Comparison of ENCODE assay signal across 7 mouse cellular contexts in genomic region chr11:69369215-69369989, GRCm38 (mm10). TPM values are rescaled to one million over a fixed set of nuclear protein-coding genes. Genes with fewer than 3 reads are reported as not detected.
DNase-seq lines count a peak whose midpoint lies in the region; ATAC-seq and TF ChIP-seq lines count a peak whose summit lies in the region.

Gene Chd3 (minus strand): TSS chr11:69369406.

- peak within 1 kb of the TSS; percentile 90 for H3K4me3 ChIP-seq in thymus, adult 2 months (ENCODE audit: control insufficient read depth, insufficient read depth, low read length)
- H3K4me3 ChIP-seq in cortical plate, adult 2 months (ENCODE audit: insufficient read depth, low read length): peak within 1 kb of the TSS; percentile 88
- H3K4me3 ChIP-seq in heart, embryonic 15.5 days: peak within 1 kb of the TSS; percentile 82
- H3K4me3 ChIP-seq in midbrain, embryonic 16.5 days (ENCODE audit: low read depth, low read length): peak within 1 kb of the TSS; percentile 92

- H3K27me3 ChIP-seq in thymus, adult 2 months (ENCODE audit: control insufficient read depth, insufficient read depth, low read length): no peaks in the 10 kb centered on the region
- no peaks in the 10 kb centered on the region for H3K27me3 ChIP-seq in heart, embryonic 15.5 days
- no peaks in the 10 kb centered on the region for H3K27me3 ChIP-seq in midbrain, embryonic 16.5 days (ENCODE audit: control insufficient read depth, insufficient read depth, low read depth, low read length)

- H3K9me3 ChIP-seq in heart, embryonic 15.5 days (replicated peaks): no peaks in the 10 kb centered on the region
- no peaks in the 10 kb centered on the region for H3K9me3 ChIP-seq in midbrain, embryonic 16.5 days (replicated peaks; ENCODE audit: control insufficient read depth, low read length, poor library complexity, severe bottlenecking)

- H3K4me1 ChIP-seq in thymus, adult 2 months (replicated peaks; ENCODE audit: control insufficient read depth, insufficient read depth, low read length): peaks cover 44% of the 10 kb centered on the region
- H3K4me1 ChIP-seq in cortical plate, adult 2 months (ENCODE audit: control insufficient read depth, insufficient read depth, low read length): peaks cover 14% of the 10 kb centered on the region
- peaks cover 63% of the 10 kb centered on the region for H3K4me1 ChIP-seq in heart, embryonic 15.5 days (replicated peaks)
- H3K4me1 ChIP-seq in midbrain, embryonic 16.5 days (ENCODE audit: control insufficient read depth, insufficient read depth, low read length): peaks cover 37% of the 10 kb centered on the region

- under 1% methylated on average over 22 of the region's 34 CpGs for WGBS in thymus, adult 2 months
- 5% methylated on average over 9 of the region's 34 CpGs for WGBS in heart, embryonic 15.5 days
- WGBS in midbrain, embryonic 16.5 days: 4% methylated on average over 8 of the region's 34 CpGs

- intact Hi-C loops in left cerebral cortex, postnatal 36 days (cut with DNase I): loop anchor here (5.0 kb wide), 2 partner anchors 47 to 272 kb away; partner anchors contain the start of genes Cntrob, Per1 and Trappc1

- H3K27ac ChIP-seq in thymus, adult 2 months (ENCODE audit: control insufficient read depth, insufficient read depth, low read length): peak within 1 kb of the TSS; percentile 89
- H3K27ac ChIP-seq in cortical plate, adult 2 months (ENCODE audit: insufficient read depth, low read length): peak within 1 kb of the TSS; percentile 94
- peak within 1 kb of the TSS; percentile 97 for H3K27ac ChIP-seq in heart, embryonic 15.5 days
- H3K27ac ChIP-seq in midbrain, embryonic 16.5 days (ENCODE audit: low read length): peak within 1 kb of the TSS; percentile 100

- peak within 1 kb of the TSS; percentile 95 for H3K9ac ChIP-seq in heart, embryonic 15.5 days
- H3K9ac ChIP-seq in midbrain, embryonic 16.5 days (ENCODE audit: low read depth, low read length): peak within 1 kb of the TSS; percentile 100

- no peak for TF ChIP-seq POLR2A in thymus, adult 2 months (IDR thresholded peaks at IDR 0.05; ENCODE audit: control insufficient read depth, extremely low read depth, insufficient read depth, low read length, poor library complexity)
- TF ChIP-seq POLR2A in cortical plate, adult 2 months (IDR thresholded peaks at IDR 0.05; ENCODE audit: extremely low read depth, insufficient read depth, low read length): no peak

- no peak for TF ChIP-seq CTCF in thymus, adult 2 months (IDR thresholded peaks at IDR 0.05; ENCODE audit: borderline replicate concordance, control insufficient read depth, extremely low read depth, insufficient read depth, low read length, poor library complexity)
- TF ChIP-seq CTCF in cortical plate, adult 2 months (IDR thresholded peaks at IDR 0.05; ENCODE audit: extremely low read depth, insufficient read depth, low read length): no peak

- no peak for ATAC-seq in heart, embryonic 15.5 days (replicated peaks; ENCODE audit: insufficient number of reproducible peaks, insufficient read depth, low FRiP score, low read depth)
- no peak for ATAC-seq in midbrain, embryonic 16.5 days

- H3K36me3 ChIP-seq in thymus, adult 2 months (ENCODE audit: control insufficient read depth, insufficient read depth, low read length): no peaks in the 10 kb centered on the region
- no peaks in the 10 kb centered on the region for H3K36me3 ChIP-seq in heart, embryonic 15.5 days
- H3K36me3 ChIP-seq in midbrain, embryonic 16.5 days (ENCODE audit: control insufficient read depth, insufficient read depth, low read length): no peaks in the 10 kb centered on the region

- peak within 1 kb of the TSS; percentile 97 for H3K4me2 ChIP-seq in heart, embryonic 15.5 days
- H3K4me2 ChIP-seq in midbrain, embryonic 16.5 days (ENCODE audit: low read length): peak within 1 kb of the TSS; percentile 96

- no peak for DNase-seq in thymus, adult 2 months
- DNase-seq in thymus, postnatal 25 days: no peak
- DNase-seq in left cerebral cortex, postnatal 36 days (ENCODE audit: low spot score in 2 of 2): no peak
- no peak for DNase-seq in frontal cortex, postnatal 10 days (ENCODE audit: low spot score in 2 of 2)

RNA-seq across cellular contexts. Expression of gene Chd3, which starts in this region (rescaled TPM):
- polyA plus RNA-seq in thymus, adult 2 months (2012; rRNA removed): 278 and 280 TPM in 2 replicates
- 242 and 274 TPM in 2 replicates for polyA plus RNA-seq in cortical plate, adult 2 months (2012; rRNA removed)
- 14.2 and 22.9 TPM in 2 replicates for polyA plus RNA-seq in heart, embryonic 15.5 days (2015; fragmentation: Nextera tagmentation; extraction: Ambion mirVana)
- 100 to 1,000 TPM; 421 to 443 TPM for total RNA-seq in left cerebral cortex, postnatal 36 days (2021)
- 82.8 and 86.1 TPM in 2 replicates for polyA plus RNA-seq in midbrain, embryonic 16.5 days (2015; fragmentation: Nextera tagmentation; extraction: Ambion mirVana)
